8 mouse cellular contexts compared by ENCODE assay signal in genomic region chr9:25175039-25175442, GRCm38 (mm10). TPM values are rescaled to one million over a fixed set of nuclear protein-coding genes. Genes with fewer than 3 reads are reported as not detected.
DNase-seq lines count a peak whose midpoint lies in the region.

No protein-coding gene starts in this region.

- peak; percentile 12 for DNase-seq in embryo, embryonic 11 days
- no peak for DNase-seq in embryo, embryonic 9.5 days (ENCODE audit: extremely low spot score)
- DNase-seq in cerebellum, postnatal 10 days: peak; percentile 85 to 93
- DNase-seq in gastrocnemius, postnatal 14 days: peak; percentile 80
- peak; percentile 27 for DNase-seq in kidney, adult 18-20 months
- peak; percentile 83 to 92 for DNase-seq in left cerebral cortex, postnatal 14 days (ENCODE audit: low spot score in 2 of 2)
- peak; percentile 20 for DNase-seq in ovary, postnatal 10 days (ENCODE audit: low spot score)
- no peak for DNase-seq in thymus, postnatal 10 days (ENCODE audit: low spot score in 2 of 2)

- intact Hi-C loops in gastrocnemius, postnatal 14 days (cut with DNase I; ENCODE audit: low total_unique reads): no loop called here
- intact Hi-C loops in left cerebral cortex, postnatal 14 days (cut with DNase I): no loop called here

RNA-seq across cellular contexts. Expression of gene Herpud2, which starts 23.4 kb away (rescaled TPM):
- 10 to 100 TPM; 37.5 to 37.6 TPM for total RNA-seq in gastrocnemius, postnatal 14 days (2021)
- 10 to 100 TPM; 52.6 to 55.4 TPM for total RNA-seq in left cerebral cortex, postnatal 14 days (2021)

Comparison
In these comparisons a context has a peak if more than half of its experiments do, and no peak if none do; other contexts are left out.
1. DNase-seq: peak in embryo, embryonic 11 days (single experiment), cerebellum, postnatal 10 days (2 of 2), gastrocnemius, postnatal 14 days (single experiment), kidney, adult 18-20 months (single experiment), left cerebral cortex, postnatal 14 days (2 of 2) and ovary, postnatal 10 days (single experiment); none in embryo, embryonic 9.5 days (single experiment) and thymus, postnatal 10 days (0 of 2).